Mouse (Mus musculus) Patski (cell line): ENCODE results near the gene Fam120c. TPM values are rescaled to one million over a fixed set of nuclear protein-coding genes. Genes with fewer than 3 reads are reported as not detected.

Experiments used
- ATAC-seq: fragments of 100-300 bp; one replicate; pipeline ENCODE4 v1.8.0; 2021
- CTCF ChIA-PET: fragments of 350-600 bp; sonication (Branson Sonifier 250); formaldehyde crosslinking; loops from one replicate; lab custom pipeline; 2022; ENCODE audit warnings: inconsistent platforms; lab: Charles Lee
- POLR2A ChIA-PET: fragments of 350-600 bp; sonication (Branson Sonifier 250); formaldehyde crosslinking; loops from one replicate; lab custom pipeline; 2022; ENCODE audit warnings: antibody characterized with exemption, inconsistent platforms; lab: Charles Lee
- DNase-seq: peaks from one replicate; pipeline ENCODE4 v3.0.0-alpha.2; 2011; ENCODE audit warnings: low read depth, low spot score
- H3K27me3 ChIP-seq: fragments of 371-371 bp; one replicate; pipeline ENCODE4 v1.5.1; 2021
- CTCF ChIP-seq: fragments of 100-300 bp; IDR thresholded peaks from one replicate; pipeline ENCODE4 v1.5.1; 2021
- in situ Hi-C: fragments of 300-500 bp; cut with MboI; formaldehyde crosslinking; loops from 3 replicates; pipeline ENCODE4 v1.11.1; 2018; ENCODE audit warnings: low pct_unique_long_range_greater_than_20kb, mixed read lengths
- polyA plus RNA-seq: library from polyadenylated mRNA; unstranded; gene quantifications from one replicate; pipeline ENCODE4 v1.2.3, GENCODE M21; 2021

The Fam120c gene
- 9.3 TPM for polyA plus RNA-seq

DNA sequence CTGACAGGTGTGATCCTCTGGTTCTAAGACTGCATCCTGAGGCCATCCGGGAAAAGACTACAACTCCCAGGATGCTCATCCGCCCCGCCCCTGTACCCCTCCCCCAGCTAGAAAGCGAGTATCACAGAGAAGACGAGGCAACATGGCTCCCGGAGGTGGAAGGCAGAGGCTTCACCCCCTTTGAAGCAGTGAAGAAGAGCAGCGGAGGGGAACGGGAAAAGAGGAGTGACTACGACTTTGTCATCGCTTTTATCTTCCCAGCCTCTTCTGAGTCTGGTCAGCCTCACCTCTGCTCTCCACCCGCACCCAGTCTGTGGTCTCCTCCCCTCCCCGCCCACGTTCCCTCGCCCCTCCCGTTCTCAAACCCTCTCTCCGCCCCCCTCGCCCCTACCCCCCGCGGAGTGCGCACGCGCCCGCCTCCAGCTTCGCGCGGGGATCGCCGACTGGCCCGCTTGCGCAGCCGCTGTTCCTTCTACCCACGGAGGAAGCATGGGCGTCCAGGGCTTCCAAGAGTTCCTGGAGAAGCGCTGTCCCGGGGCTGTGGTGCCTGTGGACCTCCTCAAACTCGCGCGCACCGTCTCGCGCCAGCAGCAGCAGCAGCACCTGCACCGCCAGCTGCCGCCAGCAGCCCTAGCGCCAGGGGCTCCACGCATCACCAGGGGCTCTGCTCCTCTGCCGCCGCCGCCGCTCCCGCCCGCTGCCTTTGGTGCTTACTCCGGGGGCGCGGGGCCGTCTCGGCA, at the start of gene Fam120c:
Gene Fam120c, plus strand, starts transcription at position 415 of the 740 bp plus-strand sequence.
- TF ChIP-seq CTCF, result no peak
- ATAC-seq (peak; percentile 73), DNase-seq (peak; percentile 54)
- POLR2A ChIA-PET, result no interaction called here
- CTCF ChIA-PET, result no interaction called here
- in situ Hi-C loops, result no loop called here
- H3K27me3 ChIP-seq, result peaks cover 32% of the 10 kb centered on the region

DNA sequence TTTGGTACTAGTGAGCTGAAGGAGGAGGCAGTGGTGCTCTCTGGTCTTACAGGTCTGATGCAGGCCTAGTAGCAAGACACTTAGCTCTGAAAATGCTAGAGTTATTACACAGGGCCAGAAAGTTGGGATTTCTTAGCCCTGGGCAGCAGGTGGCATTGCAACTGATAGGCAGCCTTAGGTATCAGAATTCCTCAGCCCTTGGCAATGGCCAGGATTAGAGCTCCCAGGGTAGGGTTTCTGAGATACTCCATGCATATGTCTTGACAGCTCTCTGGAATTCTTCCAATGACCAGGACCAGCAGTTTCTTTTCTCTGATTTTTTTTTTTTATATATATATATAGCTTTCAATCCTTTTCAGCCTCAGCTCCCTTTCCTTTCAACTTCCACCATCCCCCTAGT, 45.6 kb upstream of the Fam120c start:
- DNase-seq (no peak), ATAC-seq (no peak)
- POLR2A ChIA-PET, result no interaction called here
- in situ Hi-C loops, result no loop called here
- H3K27me3 ChIP-seq, result peaks cover 54% of the 10 kb centered on the region
- CTCF ChIA-PET, result no interaction called here
- no peak for TF ChIP-seq CTCF

DNA sequence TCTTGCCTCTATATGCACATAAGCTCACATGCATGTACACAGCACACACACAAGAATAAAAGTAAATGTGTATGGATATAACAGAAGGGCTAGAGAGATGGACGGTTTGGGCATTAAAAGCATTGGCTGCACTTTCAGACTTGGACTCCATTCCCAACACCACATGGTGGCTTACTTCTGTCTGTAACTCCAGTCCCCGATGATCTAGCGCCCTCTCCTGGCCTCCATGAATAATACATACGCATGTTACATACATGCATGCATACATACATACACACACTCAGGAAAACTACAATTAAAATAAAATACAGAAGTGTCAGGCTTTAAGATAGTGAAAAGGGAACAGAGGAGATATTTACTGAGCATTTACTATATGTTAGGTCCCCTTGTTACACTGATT, 30.2 kb upstream of the Fam120c start:
- peaks cover 68% of the 10 kb centered on the region for H3K27me3 ChIP-seq
- ChIA-PET POLR2A (no interaction called here), CTCF (no interaction called here)
- DNase-seq, result no peak
- in situ Hi-C loops, result no loop called here
- peak; percentile 27 for TF ChIP-seq CTCF
- no peak for ATAC-seq

DNA sequence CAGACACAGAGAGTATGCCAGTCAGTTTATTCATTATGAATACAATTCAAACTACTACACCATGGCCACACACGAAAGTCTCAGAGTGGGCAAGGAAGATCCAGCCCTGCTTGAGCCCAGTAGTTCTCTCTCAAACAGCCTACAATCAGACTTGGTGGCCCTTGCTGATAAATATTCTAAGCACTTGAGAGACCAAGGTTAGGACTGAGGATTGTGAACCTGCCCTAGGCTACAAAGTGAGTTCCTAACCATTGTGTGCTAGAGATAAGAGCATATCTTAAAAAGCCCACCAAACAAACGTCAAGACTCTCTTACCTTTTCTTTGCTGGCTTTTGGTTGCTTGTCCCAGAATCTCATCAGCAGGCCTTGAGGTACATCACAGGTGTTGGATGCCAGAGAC, 10.4 kb upstream of the Fam120c start:
- in situ Hi-C loops, result no loop called here
- ATAC-seq (no peak), DNase-seq (no peak)
- peaks cover 22% of the 10 kb centered on the region for H3K27me3 ChIP-seq
- ChIA-PET POLR2A (no interaction called here), CTCF (no interaction called here)
- no peak for TF ChIP-seq CTCF

DNA sequence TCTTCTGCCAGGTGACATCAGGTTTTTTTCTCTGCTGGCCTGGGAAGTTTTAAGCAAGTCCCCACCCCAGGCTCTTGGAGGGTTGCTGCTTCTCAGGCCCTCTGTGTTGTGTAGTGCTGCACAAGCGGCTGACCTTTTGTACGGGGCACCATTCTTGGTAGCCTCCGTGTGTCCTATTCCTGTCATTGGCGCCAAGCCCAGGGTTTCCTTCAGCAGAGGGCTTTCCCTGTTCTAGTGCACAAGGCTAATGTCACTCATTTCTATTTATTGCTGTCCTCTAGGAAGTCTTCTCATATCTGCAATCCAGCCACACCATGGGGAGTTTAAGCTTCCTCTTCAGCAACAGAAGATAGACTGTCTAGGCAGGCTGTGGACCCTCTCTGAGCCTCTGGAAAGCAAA, 6.2 kb upstream of the Fam120c start:
- ChIA-PET POLR2A (no interaction called here), CTCF (no interaction called here)
- DNase-seq (no peak), ATAC-seq (no peak)
- in situ Hi-C loops, result no loop called here
- TF ChIP-seq CTCF, result no peak
- H3K27me3 ChIP-seq, result peaks cover 32% of the 10 kb centered on the region

DNA sequence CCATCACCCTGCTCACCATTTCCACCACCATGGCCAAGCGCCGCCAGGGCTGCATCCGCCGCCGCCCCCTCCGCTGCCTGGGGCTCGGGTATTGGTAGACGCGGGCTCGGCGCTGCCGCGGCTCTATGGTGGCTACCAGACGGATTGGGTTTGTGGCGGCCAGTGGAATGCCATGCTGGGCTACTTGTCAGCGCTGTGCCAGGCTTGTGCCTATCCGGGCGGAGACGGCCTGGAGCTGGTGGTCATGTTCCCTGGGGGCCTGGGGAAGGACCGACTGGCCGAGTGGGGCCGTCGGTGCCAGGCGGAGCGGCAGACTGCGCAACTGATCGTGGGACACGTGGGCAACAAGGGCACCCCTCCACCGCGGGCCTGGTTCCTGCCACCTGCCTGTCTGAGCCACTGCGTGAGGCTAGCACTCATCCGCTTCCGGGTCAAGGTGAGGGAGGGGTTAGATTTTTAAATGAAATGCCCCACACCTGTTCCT, 568 bp downstream of the Fam120c start:
- POLR2A ChIA-PET, result no interaction called here
- in situ Hi-C loops, result no loop called here
- CTCF ChIA-PET, result no interaction called here

DNA sequence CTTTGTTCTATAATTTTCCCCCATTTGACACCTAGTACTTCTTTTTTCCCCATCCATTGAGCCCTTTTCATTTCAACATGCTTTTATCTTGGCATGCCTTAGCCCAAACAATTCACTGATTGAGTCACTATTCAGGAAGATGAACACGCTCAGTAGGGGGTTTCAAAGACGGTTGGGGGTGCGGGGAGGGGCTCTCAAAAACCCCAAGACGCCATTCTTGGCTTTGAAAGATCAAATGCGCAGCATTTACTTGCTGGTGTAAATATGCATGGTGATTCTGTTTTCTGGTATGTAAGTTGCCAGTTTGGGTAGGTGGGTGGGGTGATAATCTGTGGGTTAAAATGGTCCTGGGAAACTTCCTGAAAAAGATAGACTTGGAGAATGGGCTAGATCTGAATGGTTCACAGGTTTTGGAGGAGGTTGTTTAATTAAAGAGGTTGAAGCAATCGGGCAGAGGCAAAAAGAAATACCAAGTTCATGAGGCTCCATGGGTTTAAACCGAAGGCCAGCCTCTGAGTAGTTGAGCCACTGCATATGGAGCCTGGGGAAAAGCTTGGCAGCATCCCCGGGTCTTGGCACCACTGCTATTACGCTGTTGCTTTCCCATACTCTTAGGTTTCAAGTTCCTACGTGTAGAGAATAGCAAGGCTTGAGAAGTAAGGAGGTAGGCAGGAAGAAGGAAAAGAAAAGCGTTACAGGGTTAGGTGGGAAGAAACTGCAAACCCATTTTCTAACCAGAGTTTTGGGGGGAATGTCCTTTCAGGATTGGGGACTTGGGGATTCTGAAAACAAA, 1.6 kb downstream of the Fam120c start:
- ChIA-PET POLR2A (no interaction called here), CTCF (no interaction called here)
- DNase-seq (no peak), ATAC-seq (no peak)
- TF ChIP-seq CTCF, result no peak
- H3K27me3 ChIP-seq, result peaks cover 24% of the 10 kb centered on the region
- in situ Hi-C loops, result no loop called here

More for the DNA sequence above, 568 bp downstream of the Fam120c start:
- no peak for TF ChIP-seq CTCF
- DNase-seq, result no peak
- H3K27me3 ChIP-seq, result peaks cover 27% of the 10 kb centered on the region
- ATAC-seq, result peak; percentile 70

DNA sequence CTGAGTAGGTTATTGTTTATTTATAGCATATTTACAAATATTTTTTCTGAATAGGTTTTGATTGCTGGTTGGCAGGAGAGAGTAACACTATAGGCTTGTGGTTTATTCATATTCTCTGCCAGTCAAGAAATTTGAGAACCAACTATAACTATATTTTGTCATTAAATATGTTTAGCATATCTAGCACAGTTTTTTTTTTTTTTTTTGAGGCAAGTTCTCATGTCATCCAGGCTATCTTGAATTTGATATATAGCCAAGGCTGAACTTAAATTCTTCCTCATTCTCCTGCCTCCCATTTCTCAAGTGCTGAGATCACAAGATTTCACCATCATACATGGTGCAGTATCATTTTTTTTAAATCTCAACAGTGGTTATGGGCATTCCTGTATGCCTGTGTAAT, 3.3 kb downstream of the Fam120c start:
- ChIA-PET CTCF (no interaction called here), POLR2A (no interaction called here)
- TF ChIP-seq CTCF, result no peak
- in situ Hi-C loops, result no loop called here
- ATAC-seq, result no peak
- peaks cover 20% of the 10 kb centered on the region for H3K27me3 ChIP-seq
- no peak for DNase-seq

DNA sequence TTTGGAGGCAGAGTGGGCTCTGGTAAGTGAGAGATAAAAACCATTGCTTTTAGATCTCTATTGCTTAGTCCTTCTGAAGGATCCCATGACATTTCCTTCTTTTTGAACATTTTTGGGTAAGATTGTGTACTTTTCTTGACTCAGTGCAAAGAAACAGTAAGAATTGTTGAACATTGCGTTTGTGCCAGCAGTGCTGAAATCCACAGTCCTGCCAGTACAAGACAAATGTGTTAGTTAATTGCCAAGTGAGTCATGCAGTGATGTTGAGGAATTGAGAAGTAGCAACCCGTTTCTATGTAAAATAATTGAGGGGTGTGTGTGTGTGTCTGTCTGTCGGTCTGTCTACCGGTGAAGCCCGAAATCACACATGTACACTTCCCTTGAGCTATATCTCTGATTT, 5.3 kb downstream of the Fam120c start:
- in situ Hi-C loops, result no loop called here
- ChIA-PET CTCF (no interaction called here), POLR2A (no interaction called here)
- peaks cover 11% of the 10 kb centered on the region for H3K27me3 ChIP-seq
- no peak for ATAC-seq
- TF ChIP-seq CTCF, result no peak
- no peak for DNase-seq

DNA sequence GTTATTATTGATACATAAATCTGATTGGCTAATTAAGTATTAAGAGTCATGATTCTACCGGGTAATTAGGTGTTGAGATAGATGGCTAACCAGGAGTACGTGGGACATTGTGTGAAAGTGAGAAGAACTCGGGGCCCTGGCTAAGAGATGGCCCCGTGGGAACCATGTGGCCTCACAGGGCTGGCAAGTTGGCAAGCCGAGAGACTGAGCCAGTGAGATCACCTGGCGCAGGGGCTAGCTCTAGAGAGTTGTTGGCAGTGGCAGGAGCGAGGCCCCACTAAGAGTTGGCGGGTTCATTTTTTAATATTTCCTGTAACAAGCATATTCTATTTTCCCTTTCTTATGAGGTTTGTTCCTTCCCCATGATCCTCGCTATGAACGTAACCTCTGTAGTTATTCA, 74.8 kb downstream of the Fam120c start:
- no peak for TF ChIP-seq CTCF
- ChIA-PET POLR2A (no interaction called here), CTCF (no interaction called here)
- ATAC-seq (no peak), DNase-seq (no peak)
- H3K27me3 ChIP-seq, result peaks cover 21% of the 10 kb centered on the region
- in situ Hi-C loops, result no loop called here

DNA sequence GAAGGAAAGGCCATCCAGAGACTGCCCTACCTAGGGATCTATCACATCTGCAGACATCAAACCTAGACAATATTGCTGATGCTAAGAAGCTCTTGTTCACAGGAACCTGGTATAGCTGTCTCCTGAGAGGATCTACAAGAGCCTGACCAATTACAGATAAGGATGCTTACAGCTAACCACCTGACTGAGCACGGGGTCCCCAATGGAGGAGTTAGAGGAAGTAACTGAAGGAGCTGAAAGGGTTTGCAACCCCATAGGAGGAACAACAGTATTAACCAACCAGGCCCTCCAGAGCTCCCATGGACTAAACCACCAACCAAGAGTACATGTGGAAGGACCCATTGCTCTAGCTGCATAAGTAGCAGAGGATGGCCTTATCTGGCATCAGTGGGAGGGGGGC, 76.8 kb downstream of the Fam120c start:
- peaks cover 27% of the 10 kb centered on the region for H3K27me3 ChIP-seq
- ChIA-PET POLR2A (interaction anchor here (0.6 kb wide), 1 partner anchor 99 kb away, joined by 7 read pairs; no protein-coding TSS in a partner anchor), CTCF (interaction anchor here (0.6 kb wide), 1 partner anchor 134 kb away, joined by 3 read pairs; no protein-coding TSS in a partner anchor)
- ATAC-seq, result no peak
- TF ChIP-seq CTCF, result no peak
- no peak for DNase-seq
- in situ Hi-C loops, result no loop called here
